Mouse (Mus musculus): ENCODE data around the gene Atp5d. TPM values are rescaled to one million over a fixed set of nuclear protein-coding genes. Genes with fewer than 3 reads are reported as not detected.

Atp5d gene
- total RNA-seq, 2 experiments from 2014 or later, result 1,168 to 1,183 TPM

DNA sequence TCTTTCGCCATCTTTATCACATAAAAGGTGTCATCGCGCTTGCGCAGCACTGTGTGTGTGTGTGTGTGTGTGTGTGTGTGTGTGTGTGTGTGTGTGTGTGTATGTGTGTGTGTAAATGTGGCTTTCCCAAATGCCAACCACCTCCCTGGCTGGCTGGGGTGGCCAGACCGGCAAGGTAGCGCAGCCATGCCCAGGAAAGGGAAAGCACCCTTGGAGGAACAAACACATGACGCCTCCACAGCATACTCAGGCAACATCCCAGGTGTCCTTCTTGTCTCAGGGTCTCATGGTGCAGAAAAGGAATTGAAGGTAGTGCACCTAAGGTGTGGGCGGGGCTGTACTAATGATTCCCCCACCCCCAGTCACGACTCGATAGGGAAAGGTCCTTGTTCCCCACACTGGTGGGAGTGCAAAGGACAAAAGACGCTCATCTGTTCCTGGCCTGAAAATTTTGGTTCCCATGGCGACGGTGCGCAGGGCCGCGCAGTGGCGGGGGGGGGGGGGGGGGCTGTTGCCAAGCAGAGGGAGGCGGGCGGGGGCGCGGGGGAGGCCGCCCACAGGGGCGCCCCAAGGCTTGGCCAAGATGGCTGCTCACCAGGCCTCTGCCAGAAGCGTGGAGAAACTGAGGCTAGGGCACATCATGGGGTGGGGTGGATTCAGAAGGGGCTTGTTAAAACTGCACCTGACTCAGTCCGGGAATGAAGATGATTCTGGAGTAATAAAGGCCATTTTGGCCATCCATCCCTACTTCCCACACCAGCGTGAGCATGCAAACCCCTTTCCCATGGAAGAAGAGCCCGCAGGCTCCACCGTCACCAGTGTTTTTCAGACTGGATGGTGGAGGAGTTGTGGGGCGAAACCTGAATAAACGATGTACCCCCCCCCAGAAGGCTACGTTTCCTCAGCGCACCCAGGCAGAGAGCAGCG, 543 bp upstream of the Atp5d start:
- DNase-seq, result peak in 1 of 2 experiments; percentile 9

DNA sequence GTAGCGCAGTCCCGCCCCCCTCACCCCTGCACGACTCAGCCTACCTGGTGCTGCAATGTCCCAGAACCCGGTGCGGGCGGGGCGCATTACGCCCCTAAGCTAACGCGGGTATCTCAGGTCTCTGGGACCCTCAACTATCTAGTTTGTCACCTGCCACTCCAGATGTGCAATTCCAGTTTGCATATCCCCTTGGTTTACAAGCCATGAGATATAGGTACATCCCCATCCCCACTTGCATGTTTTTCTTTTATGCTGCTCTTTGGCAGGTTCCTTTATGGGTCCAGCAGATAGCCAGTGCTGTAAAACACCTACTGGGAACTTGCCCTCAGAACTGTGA, 975 bp downstream of the Atp5d start:
- intact Hi-C loops (cut with DNase I), result loop anchor here (10.0 kb wide), 1 partner anchor 175 kb away; the partner anchor contains the start of gene Wdr18
- no peak for DNase-seq

More for the DNA sequence above, 543 bp upstream of the Atp5d start:
- intact Hi-C loops (cut with DNase I), result loop anchor here (2.0 to 10.0 kb wide), 2 partner anchors 21 to 173 kb away; partner anchors contain the start of gene Wdr18

DNA sequence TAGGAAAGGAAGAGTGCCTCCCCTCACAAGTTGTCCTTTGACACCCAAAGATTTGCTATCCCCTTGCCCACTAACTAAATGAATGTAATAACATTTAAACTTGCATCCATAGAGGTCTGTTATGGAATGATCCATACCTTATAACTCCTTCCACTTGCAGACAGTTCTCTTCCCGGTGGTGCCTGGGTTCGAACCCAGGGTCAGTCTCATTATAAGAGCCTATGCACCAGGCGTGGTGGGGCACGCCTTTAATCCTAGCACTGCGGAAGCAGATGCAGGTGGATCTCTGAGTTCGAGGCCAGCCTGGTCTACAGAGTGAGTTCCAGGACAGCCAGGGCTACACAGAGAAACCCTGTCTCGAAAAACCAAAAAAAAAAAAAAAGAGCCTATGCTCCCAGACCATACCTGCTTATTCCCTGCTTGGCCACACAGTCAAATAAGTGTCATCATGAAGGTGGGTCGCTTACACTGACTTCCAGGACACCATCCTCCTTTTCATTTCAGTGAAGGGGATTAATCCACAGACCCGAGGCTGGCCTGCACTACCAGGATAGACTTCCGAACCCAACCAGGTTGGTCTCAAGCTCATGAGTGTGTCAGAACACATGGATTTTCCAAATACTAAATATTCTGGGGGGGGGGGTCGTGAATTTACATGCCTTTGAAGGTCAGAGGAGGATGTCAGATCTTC, 1.7 kb downstream of the Atp5d start:
- peak in 1 of 2 experiments; percentile 1 for DNase-seq
- intact Hi-C loops (cut with DNase I), result loop anchor here (2.0 to 10.0 kb wide), 2 partner anchors 153 to 175 kb away; partner anchors contain the start of gene Wdr18

DNA sequence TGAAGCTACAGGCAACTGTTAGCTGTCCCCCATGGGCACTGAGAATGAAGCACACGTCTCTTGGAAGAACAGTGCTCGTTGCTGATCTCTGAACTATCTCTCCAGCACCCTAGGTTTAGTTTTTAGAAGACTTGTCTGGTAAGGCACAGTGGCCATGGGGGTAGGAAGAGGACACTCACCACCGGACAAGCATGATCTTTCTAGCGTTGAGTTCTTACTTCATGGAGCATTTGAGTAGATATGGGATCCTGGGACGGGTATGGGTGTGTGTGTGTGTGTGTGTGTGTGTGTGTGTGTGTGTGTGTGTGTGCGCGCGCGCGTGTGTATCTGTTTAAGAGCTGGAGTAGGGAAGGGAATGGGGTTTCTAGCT, 2.2 kb downstream of the Atp5d start, which contains the start of gene Cbarp:
TSS of gene Cbarp (minus strand) at position 170 of the 370 bp plus-strand sequence.
- peak in 1 of 2 experiments; percentile 3 for DNase-seq
- intact Hi-C loops (cut with DNase I), result loop anchor here (2.0 kb wide), 1 partner anchor 154 kb away; no protein-coding TSS in a partner anchor

DNA sequence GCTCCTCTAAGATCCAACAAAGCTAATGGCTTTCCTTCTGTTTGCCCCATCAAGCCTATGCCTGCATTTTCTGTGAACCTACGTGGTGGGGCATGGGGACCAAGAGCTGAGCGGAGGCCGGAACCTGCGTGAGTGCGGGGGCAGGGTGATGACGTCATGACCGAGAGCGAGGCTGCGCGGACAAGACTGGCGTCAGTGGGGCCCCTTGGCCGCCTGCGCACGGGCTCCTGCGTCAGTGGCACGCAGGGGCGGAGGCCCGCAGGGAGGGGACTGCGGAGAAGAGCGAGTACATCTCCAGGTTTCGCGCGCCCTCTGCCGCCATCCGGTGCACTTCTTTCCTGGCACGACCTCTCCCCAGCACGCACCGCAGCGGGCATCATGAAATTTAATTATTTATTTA, 2.8 kb downstream of the Atp5d start:
- intact Hi-C loops (cut with DNase I), result loop anchor here (2.0 kb wide), 1 partner anchor 154 kb away; no protein-coding TSS in a partner anchor

DNA sequence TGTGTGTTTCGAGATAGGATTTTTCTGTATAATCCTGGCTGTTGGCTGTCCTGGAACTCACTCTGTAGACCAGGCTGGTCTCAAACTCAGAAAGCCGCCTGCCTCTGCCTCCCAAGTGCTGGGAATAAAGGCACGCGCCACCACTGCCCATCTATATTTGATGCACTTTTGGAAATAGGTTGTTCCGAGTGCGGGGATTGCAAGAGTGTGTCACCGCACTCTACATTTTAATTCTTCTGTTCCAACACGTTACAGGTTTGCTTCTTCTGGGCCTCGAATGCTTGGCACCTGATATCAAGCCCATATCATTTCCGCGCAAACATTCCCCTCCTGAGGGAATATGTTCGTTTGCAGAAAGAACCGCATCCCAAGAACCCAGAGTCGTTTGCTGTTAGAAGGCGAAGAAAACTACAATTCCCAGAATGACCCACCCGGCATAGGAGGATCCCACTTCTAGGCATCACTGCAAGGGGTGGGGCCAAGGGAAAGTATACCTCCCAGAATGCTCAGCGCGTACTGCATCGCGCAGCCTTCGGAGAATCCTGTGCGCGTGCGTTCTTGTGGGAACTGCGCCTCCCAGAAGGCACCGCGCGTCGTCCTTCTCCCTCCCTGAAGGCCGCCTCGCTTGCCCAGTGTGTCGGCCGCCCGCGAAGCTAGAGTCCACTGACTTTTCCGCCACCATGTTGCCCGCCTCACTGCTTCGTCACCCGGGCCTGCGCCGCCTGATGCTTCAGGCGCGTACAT, 3.5 kb downstream of the Atp5d start:
- DNase-seq, result peak; percentile 91 to 94
- intact Hi-C loops (cut with DNase I), result loop anchor here (2.0 kb wide), 1 partner anchor 155 kb away; no protein-coding TSS in a partner anchor

More for the DNA sequence above, 2.8 kb downstream of the Atp5d start:
- DNase-seq, result peak; percentile 94 to 95

DNA sequence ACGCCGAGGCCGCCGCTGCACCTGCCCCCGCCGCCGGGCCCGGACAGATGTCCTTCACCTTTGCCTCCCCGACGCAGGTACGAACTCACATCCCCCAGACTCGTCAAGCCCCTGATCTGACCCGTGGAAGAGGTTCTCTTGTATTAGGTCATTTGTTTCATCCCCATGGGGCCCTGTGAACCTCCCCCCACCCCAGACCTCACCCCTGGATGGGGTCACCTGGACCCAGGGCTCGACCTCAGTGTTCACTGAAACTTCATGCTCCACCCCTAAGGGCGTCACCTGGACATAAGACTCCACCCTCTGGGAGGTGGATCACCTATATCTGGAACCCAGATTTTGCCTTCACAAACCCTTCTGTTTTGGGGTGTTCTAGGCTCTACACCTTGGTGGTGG, 4.1 kb downstream of the Atp5d start:
- DNase-seq, result no peak
- intact Hi-C loops (cut with DNase I), result no loop called here

DNA sequence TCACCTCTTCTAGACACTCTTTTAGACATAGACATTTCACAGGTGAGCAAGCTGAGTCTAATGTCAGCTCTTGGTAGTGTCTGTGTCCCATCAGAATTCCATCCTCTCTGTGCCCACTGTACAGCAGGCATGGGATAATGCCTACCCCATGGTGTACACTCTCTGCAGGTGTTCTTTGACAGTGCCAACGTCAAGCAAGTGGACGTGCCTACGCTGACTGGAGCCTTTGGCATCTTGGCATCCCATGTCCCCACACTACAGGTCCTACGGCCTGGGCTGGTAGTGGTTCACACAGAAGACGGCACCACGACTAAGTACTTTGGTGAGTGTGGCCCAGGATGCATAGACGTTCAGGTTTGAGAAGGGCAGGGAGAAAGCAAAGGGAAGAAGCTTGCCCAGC, 5.2 kb downstream of the Atp5d start:
- intact Hi-C loops (cut with DNase I), result no loop called here
- no peak for DNase-seq

DNA sequence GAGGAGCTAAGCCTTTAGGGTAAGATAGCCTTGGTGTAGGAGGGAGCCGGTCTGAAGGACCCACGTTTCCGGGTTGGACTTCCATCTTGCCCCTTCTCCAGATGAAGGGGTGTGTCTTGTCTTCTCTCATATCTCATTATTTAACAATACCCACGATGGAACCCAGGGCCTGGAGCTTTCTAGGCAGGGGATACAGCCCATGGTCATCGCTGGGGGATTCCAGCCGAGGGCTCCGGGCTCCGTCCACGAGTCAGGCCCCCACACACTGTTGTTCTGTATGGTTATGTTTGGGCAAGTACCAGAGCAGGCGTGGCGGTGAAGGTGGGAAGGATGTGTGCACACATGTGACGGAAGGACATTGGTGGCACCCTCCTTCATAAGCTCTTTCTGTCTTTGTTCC, 5.7 kb downstream of the Atp5d start:
- peak in 1 of 2 experiments; percentile 7 for DNase-seq
- intact Hi-C loops (cut with DNase I), result no loop called here

DNA sequence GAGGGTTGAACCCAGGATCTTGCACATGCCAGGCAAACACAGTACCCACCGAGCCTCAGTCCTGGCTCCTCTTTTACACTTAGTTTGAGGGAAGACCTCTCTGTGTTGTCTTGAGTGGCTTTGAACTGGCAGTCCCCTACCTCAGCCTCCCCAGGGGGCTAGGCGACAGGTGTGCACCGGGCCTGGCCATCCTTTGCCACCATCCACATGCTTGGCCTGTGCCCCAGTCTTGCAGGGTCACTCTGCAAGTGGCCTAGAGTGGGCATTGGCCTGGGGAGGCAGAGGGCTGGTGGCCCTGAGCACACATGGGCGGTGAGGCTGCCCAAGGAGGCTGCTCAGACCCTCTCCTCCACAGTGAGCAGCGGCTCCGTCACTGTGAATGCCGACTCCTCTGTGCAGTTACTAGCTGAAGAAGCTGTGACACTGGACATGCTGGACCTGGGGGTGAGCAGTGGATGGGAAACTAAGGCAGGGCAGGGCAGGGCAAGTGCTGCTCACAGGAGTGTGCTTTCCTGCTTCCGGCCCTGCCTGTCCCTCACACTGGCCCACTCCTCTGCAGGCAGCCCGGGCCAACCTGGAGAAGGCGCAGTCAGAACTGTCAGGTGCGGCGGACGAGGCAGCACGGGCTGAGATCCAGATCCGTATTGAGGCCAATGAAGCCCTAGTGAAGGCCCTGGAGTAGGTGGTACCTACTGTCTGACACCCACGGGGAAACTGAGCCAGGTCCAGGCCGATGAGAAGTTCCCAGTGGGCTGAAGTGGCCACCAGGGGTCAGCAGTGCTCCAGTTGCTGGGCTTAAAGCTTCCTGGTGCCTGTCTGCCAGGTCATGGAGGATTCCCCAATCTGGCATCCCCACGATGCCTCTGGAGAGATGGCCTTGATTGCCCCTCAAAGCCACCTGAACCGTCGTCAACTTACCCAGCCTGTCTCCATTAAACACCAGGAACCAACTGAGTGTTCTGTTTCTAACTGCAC, 6.7 kb downstream of the Atp5d start:
- DNase-seq, result peak; percentile 82 to 87
- intact Hi-C loops (cut with DNase I), result loop anchor here (1.0 kb wide), 1 partner anchor 20 kb away; the partner anchor contains the start of gene Cirbp

DNA sequence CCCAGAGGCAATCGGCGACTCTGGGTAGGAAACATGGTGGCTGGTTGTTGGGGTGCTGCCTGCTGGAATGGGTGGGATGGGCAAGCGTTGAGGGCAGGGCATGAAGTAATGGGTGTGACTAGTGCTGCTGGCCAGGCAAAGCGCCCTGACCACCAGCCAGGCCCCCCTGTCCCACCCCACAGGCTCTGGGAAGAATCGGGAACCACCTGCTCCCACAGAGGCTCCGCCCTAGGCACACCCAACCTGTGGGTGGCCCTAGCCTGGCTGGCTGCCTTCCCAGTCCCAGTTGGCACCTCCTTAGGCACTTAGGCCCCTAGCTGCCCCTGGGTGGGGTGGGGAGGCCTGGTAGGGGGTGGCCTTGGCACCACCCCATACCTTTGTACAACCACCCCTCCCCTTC, 7.5 kb downstream of the Atp5d start:
- intact Hi-C loops (cut with DNase I), result loop anchor here (1.0 kb wide), 1 partner anchor 19 kb away; the partner anchor contains the start of gene Cirbp
- peak; percentile 74 to 78 for DNase-seq

DNA sequence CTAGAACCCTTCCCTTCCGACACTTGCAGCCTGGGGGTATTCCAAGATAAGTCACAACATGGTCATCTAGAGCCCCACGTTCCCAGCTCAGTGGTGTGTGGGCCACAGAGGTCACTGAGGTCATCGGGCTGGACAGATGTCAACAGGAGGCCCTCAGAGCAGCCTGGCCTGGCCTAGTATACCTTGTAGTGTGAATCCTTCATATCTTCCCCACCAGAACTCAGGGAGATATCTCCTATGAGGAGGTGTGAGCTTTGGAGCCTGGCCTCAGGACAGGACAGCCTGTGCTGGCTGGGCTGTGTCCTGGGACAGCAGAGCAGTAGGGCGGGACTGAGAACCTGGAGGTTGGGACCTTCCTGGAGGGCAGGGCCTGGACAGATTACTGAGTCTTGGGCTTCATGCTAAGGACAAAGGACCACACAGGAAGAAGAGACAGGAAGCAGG, 8.2 kb downstream of the Atp5d start:
- peak; percentile 64 to 70 for DNase-seq
- intact Hi-C loops (cut with DNase I), result no loop called here

DNA sequence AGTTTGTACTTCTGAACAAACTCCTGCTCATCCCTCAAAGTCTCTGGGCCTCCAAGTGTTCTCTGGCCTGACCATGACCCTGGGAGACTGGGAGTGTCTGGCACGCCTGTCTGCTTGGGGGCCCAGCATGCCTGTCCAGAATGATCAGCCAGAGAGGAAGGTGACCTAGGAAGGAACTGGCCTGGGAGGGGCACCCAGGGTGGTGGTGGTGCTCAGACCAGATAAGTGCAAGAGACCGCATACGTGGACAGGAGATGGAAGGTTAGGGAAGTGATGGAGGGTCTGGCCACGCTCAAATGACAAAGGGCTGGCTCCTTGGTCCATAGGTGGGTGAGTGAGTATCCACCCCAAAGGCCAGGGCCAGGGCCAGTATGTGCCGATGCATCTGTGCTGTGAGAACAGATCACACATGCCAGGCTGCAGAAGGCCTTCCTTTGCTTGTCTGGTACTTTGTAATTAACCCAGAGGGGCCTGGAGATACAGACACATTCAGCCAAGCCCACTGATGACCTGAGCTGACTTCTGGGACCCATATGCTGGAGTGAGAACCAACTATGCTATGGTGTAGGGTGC, 8.8 kb downstream of the Atp5d start:
- DNase-seq, result no peak
- intact Hi-C loops (cut with DNase I), result no loop called here

DNA sequence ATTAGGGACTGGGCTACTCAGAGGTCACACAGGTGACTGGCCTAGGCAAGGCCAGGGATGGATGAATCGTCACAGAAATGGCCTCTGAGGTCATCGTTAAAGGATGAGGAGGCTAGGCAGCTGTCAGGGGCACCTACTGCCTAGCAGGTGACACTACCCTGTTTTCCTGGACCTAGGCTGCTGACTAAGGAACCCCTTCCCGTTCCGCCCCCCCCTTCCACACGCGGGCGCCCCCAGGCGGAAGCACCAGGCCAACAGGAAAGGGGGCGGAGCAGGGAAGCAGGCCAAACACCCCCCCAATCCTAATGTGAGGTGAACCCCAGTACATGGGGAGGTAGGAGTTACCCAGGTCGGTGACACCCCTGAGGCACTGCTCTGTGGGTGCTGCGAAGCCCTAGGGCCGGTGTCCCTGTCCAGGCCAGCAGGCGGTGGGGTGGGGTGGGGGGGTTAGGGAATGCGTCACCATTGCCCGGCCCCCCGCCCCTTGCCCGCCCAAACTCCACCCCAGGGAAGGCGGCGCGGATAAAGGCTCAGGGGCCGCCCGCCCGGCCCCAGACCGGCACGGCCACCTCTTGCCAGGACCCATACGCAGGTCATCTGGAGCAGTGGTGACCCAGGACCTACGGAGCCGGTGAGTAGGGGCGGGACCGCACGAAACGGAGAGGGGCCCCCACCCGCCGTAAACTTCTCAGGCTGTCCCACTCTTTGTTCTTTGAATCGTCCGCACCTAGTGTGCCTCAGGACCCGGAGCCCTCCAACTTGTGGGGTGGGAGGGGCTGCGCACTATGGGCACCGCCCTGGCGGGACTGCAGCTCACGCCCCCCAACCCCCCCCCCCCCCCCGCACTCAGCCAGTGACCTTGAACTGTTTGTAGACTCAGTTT, 9.5 kb downstream of the Atp5d start, which contains the start of gene Midn:
TSS of gene Midn (plus strand) at position 554 of the 883 bp plus-strand sequence.
- DNase-seq, result peak; percentile 92
- intact Hi-C loops (cut with DNase I), result no loop called here

DNA sequence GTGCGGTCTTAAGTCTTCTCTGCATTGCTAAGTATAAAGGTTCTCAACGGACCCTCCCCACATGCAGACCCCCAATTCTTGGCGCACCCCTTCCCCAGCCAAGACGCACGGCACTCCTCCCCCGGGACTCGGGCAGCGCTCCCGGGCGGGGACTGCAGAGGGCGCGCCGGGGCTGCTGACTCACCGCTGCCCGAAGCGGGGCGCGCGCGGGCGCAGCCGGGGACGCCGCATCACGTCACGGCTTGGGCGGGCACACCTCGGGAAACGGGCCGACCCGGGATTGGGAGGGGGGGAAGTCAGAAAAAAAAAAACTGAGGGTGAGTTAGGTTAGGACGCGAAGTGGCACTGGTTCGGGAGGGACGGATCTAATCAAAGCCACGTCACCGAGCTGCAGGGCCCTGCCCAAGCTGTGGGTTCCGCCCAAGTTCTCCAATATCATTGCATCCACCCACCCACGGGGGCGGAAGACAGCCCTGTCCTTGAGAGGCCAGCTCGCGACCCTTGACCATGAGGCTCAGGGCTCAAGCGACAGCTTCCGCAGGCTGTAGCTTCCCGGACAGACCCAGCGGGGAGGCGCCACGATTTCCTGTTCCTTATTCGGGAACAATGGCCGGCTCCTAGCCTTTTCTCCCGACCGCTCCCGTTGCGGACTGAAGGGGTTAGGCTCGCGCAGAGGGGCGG, 10.3 kb downstream of the Atp5d start:
- intact Hi-C loops (cut with DNase I), result loop anchor here (1.0 kb wide), 1 partner anchor 11 kb away; no protein-coding TSS in a partner anchor
- DNase-seq, result peak; percentile 97

DNA sequence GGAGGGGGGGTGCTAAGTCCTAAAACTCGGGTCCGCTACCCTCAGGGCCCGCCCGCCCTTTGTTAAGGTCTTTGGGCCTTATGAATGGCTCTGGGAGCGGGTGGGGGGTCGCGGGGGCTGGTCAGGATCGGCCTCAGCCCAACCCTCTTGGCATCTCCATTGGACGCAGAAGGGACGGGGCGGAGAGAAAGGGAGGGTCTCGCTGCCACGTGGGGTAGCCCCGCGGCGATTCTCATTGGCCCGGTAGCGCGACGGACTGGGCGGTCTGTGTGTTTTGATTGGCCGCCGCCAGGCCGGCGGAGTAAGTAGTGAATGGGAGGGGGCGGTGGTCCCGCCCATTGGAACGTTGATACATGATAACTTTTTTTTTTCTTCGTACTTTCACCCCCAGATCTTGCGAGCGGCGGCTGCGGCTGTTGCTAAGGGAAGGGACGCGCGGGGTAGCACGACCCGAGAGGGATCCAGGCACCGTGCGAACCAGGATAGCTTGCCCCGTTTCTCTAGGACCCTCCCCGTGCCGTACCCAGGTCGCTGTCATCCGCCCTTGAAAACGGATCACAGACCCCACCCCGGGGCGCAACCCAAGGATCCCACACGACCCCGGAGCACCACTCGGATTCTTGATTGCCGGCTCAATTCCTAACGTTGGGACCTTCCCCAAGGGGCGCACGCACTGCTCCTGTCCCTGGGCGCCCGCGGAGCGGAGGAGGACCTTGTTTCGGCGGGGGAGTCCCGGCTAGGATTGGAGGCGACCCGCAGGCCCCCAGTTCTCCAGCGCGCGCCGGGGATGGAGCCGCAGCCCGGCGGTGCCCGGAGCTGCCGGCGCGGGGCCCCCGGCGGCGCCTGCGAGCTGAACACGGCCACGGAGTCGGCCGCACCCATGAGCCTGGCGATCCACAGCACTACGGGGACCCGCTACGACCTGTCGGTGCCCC, 11.1 kb downstream of the Atp5d start:
- intact Hi-C loops (cut with DNase I), result loop anchor here (1.0 kb wide), 1 partner anchor 10 kb away; no protein-coding TSS in a partner anchor
- DNase-seq, result peak; percentile 95 to 97
